Mouse (Mus musculus): ENCODE data around the gene Rsph3b.
"Not testable (repeated sequence)": the region's sequence is repeated elsewhere in the genome, so short reads cannot be mapped to it uniquely, and the experiment has no call there.

GRCm38 (mm10) chr17:6962936-6963335, 14.5 kb upstream of the Rsph3b start:
- TF ChIP-seq CTCF (IDR thresholded peaks at IDR 0.05; ENCODE audit: borderline replicate concordance, insufficient read depth, low read length); POLR2A (IDR thresholded peaks at IDR 0.05; ENCODE audit: low read depth, low read length): not testable (repeated sequence)
